Mouse (Mus musculus): ENCODE measurements around the gene Ntm.

Gene Ntm

GRCm38 (mm10) chr9:29754374-29754773 lies 208.6 kb downstream of the Ntm start:
- no peak for DNase-seq (ENCODE audit: low spot score)

- DNase-seq (ENCODE audit: low spot score), result no peak
Measured at GRCm38 (mm10) chr9:29751396-29751795, 211.5 kb downstream of the Ntm start.

GRCm38 (mm10) chr9:29750371-29751014 lies 212.4 kb downstream of the Ntm start:
- DNase-seq (ENCODE audit: low spot score), result no peak

GRCm38 (mm10) chr9:29748070-29748469 lies 214.9 kb downstream of the Ntm start:
- no peak for DNase-seq (ENCODE audit: low spot score)

- no peak for DNase-seq (ENCODE audit: low spot score)
Measured at GRCm38 (mm10) chr9:29738835-29739526, 224.0 kb downstream of the Ntm start.

GRCm38 (mm10) chr9:29736031-29736430 lies 226.9 kb downstream of the Ntm start:
- DNase-seq (ENCODE audit: low spot score), result no peak

GRCm38 (mm10) chr9:29732895-29733294 lies 230.0 kb downstream of the Ntm start:
- no peak for DNase-seq (ENCODE audit: low spot score)

- no peak for DNase-seq (ENCODE audit: low spot score)
Measured at GRCm38 (mm10) chr9:29731672-29732071, 231.3 kb downstream of the Ntm start.

GRCm38 (mm10) chr9:29727540-29728432 lies 235.2 kb downstream of the Ntm start:
- no peak for DNase-seq (ENCODE audit: low spot score)

- no peak for DNase-seq (ENCODE audit: low spot score)
Measured at GRCm38 (mm10) chr9:29721461-29721860, 241.5 kb downstream of the Ntm start.

GRCm38 (mm10) chr9:29716795-29717194 lies 246.1 kb downstream of the Ntm start:
- no peak for DNase-seq (ENCODE audit: low spot score)

- no peak for DNase-seq (ENCODE audit: low spot score)
Measured at GRCm38 (mm10) chr9:29698276-29698675, 264.7 kb downstream of the Ntm start.

- no peak for DNase-seq (ENCODE audit: low spot score)
Measured at GRCm38 (mm10) chr9:29694151-29694550, 268.8 kb downstream of the Ntm start.

- no peak for DNase-seq (ENCODE audit: low spot score)
Measured at GRCm38 (mm10) chr9:29691186-29691855, 271.6 kb downstream of the Ntm start.

GRCm38 (mm10) chr9:29682224-29682623 lies 280.7 kb downstream of the Ntm start:
- no peak for DNase-seq (ENCODE audit: low spot score)

- DNase-seq (ENCODE audit: low spot score), result no peak
Measured at GRCm38 (mm10) chr9:29680677-29681076, 282.3 kb downstream of the Ntm start.

- DNase-seq (ENCODE audit: low spot score), result no peak
Measured at GRCm38 (mm10) chr9:29673911-29674310, 289.0 kb downstream of the Ntm start.

- DNase-seq (ENCODE audit: low spot score), result no peak
Measured at GRCm38 (mm10) chr9:29671861-29672260, 291.1 kb downstream of the Ntm start.

GRCm38 (mm10) chr9:29663286-29663685 lies 299.7 kb downstream of the Ntm start:
- DNase-seq (ENCODE audit: low spot score), result no peak

GRCm38 (mm10) chr9:29661468-29662145 lies 301.3 kb downstream of the Ntm start:
- DNase-seq (ENCODE audit: low spot score), result no peak

GRCm38 (mm10) chr9:29660059-29660613 lies 302.8 kb downstream of the Ntm start:
- DNase-seq (ENCODE audit: low spot score), result no peak

All from layer of hippocampus, adult 9-10 months (tissue).